Mouse (Mus musculus) liver, embryonic 14.5 days (tissue): ENCODE measurements around the gene Gm20441.

Experiments used
- CTCF ChIP-seq: IDR thresholded peaks from 2 replicates; pipeline ENCODE4 v1.5.1; 2016; ENCODE audit warnings: antibody characterized with exemption, low read depth, control low read depth
- EP300 ChIP-seq: IDR thresholded peaks from 2 replicates; pipeline ENCODE4 v1.6.1; 2016; ENCODE audit warnings: antibody characterized with exemption, low read depth

DNA sequence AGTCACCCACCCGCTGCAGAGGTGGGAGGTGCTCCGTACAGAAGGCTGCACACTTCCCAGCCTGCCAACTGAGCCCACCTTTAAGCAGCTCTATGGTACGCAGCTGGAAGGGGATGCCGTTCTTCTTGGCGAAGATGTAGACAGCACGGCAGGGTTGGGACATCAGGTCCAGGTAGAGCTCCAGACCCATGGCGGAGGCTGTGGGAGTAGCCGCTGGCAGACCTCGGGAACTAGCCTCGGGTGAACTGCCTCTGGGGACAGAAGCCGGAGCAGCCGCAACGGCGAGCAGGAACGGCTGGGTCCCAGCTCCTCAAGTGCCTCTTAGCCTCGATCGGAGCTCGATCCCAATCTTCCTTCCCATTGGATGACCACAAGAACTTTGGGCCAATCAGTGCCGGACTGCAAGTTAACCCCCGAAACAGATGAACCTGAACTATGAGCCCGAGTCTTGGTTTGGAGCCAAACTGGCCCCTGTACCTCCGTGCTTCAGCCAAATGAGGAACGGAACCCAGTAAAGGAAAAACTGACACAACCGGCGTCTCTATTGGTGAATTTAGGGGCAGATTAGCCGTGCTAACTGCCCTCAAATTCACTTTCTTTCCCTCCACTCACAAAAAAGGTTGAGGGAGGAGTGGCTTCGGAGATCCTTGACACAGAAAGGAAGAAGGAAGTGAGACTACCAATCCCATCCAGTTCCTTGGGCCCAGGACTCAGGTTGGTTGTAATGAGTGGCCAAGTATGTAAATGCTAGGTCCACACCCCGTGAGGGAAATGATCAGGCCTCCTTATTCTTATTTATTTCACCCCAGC is at the start of gene Gm20441, which contains the start of gene Gstt3:
- TF ChIP-seq EP300 = no peak
- TF ChIP-seq CTCF = no peak
